Mouse (Mus musculus) heart, embryonic 12.5 days (tissue): ENCODE results near the gene Bbs9. TPM values are rescaled to one million over a fixed set of nuclear protein-coding genes. Genes with fewer than 3 reads are reported as not detected.

Experiments used
- ATAC-seq: fragments of 200-750 bp; cut with Nextera tagmentation; 2 replicates; pipeline ENCODE4 v1.8.0; 2017; ENCODE audit warnings: moderate TSS enrichment, moderate library complexity; ENCODE audit not compliant: insufficient number of reproducible peaks, low FRiP score
- H3K27ac ChIP-seq: fragments of 300-500 bp; sonication (generic); 2 replicates; pipeline ENCODE4 v1.5.1; 2016; ENCODE audit warnings: mild to moderate bottlenecking, moderate library complexity; ENCODE audit not compliant: poor library complexity, severe bottlenecking
- H3K27me3 ChIP-seq: fragments of 300-500 bp; sonication (generic); replicated peaks from 2 replicates; pipeline ENCODE4 v1.6.1; 2016; ENCODE audit warnings: mild to moderate bottlenecking, moderate library complexity
- H3K36me3 ChIP-seq: fragments of 300-500 bp; sonication (generic); 2 replicates; pipeline ENCODE4 v1.6.1; 2016; ENCODE audit warnings: mild to moderate bottlenecking, moderate library complexity
- H3K4me1 ChIP-seq: fragments of 300-500 bp; sonication (generic); replicated peaks from 2 replicates; pipeline ENCODE4 v1.6.1; 2016; ENCODE audit warnings: mild to moderate bottlenecking
- H3K4me2 ChIP-seq: fragments of 300-500 bp; sonication (generic); 2 replicates; pipeline ENCODE4 v1.6.1; 2016; ENCODE audit warnings: mild to moderate bottlenecking, moderate library complexity
- H3K4me3 ChIP-seq: fragments of 300-500 bp; sonication (generic); 2 replicates; pipeline ENCODE4 v1.5.1; 2016; ENCODE audit warnings: mild to moderate bottlenecking
- H3K9ac ChIP-seq: fragments of 300-500 bp; sonication (generic); 2 replicates; pipeline ENCODE4 v1.6.1; 2016; ENCODE audit warnings: mild to moderate bottlenecking, moderate library complexity
- H3K9me3 ChIP-seq: fragments of 300-500 bp; sonication (generic); replicated peaks from 2 replicates; pipeline ENCODE4 v1.6.1; 2016; ENCODE audit warnings: mild to moderate bottlenecking, moderate library complexity
- WGBS: fragments of 180-500 bp; shearing (Covaris S2); methylation state at CpG from one replicate; pipeline ENCODE4 v1.1.7; 2016; 5-methylcytosine and 5-hydroxymethylcytosine counted together
- polyA plus RNA-seq: library from polyadenylated mRNA; unstranded; fragments of >200 nt; fragmentation: Nextera tagmentation; extraction: Ambion mirVana; gene quantifications from 2 replicates; pipeline ENCODE4 v1.2.1, GENCODE M21; 2016

The Bbs9 gene
- polyA plus RNA-seq, 1 experiment from 2014 or later: 8.0 TPM

- H3K9ac ChIP-seq: no peak overlapping the region
- ATAC-seq: no peak
- no peak overlapping the region for H3K27ac ChIP-seq
- H3K9me3 ChIP-seq: no peaks in the 10 kb centered on the region
- 85% methylated on average over 7 of the region's 7 CpGs for WGBS
- H3K4me2 ChIP-seq: no peak overlapping the region
- H3K4me3 ChIP-seq: no peak overlapping the region
- no peaks in the 10 kb centered on the region for H3K27me3 ChIP-seq
- no peaks in the 10 kb centered on the region for H3K4me1 ChIP-seq
- no peaks in the 10 kb centered on the region for H3K36me3 ChIP-seq
Observed at GRCm38 (mm10) chr9:22777425-22777824, 301.9 kb downstream of the Bbs9 start.

GRCm38 (mm10) chr9:22779631-22780030 lies 304.1 kb downstream of the Bbs9 start:
- no peaks in the 10 kb centered on the region for H3K9me3 ChIP-seq
- 71% methylated on average over 6 of the region's 6 CpGs for WGBS
- no peaks in the 10 kb centered on the region for H3K4me1 ChIP-seq
- no peak overlapping the region for H3K27ac ChIP-seq
- H3K4me2 ChIP-seq: no peak overlapping the region
- ATAC-seq: no peak
- no peaks in the 10 kb centered on the region for H3K27me3 ChIP-seq
- H3K9ac ChIP-seq: no peak overlapping the region
- no peaks in the 10 kb centered on the region for H3K36me3 ChIP-seq
- no peak overlapping the region for H3K4me3 ChIP-seq

- 51% methylated on average over 4 of the region's 4 CpGs for WGBS
- Histone ChIP-seq H3K9ac (no peak overlapping the region), H3K4me1 (peaks cover 7% of the 10 kb centered on the region), H3K4me3 (no peak overlapping the region), H3K36me3 (no peaks in the 10 kb centered on the region), H3K27me3 (no peaks in the 10 kb centered on the region), H3K9me3 (no peaks in the 10 kb centered on the region), H3K4me2 (no peak overlapping the region), H3K27ac (no peak overlapping the region)
- ATAC-seq: no peak
Observed at GRCm38 (mm10) chr9:22786006-22786405, 310.5 kb downstream of the Bbs9 start.

GRCm38 (mm10) chr9:22788423-22788822 lies 312.9 kb downstream of the Bbs9 start:
- ATAC-seq: no peak
- H3K9ac ChIP-seq: no peak overlapping the region

GRCm38 (mm10) chr9:22788850-22789249 lies 313.3 kb downstream of the Bbs9 start:
- Histone ChIP-seq H3K27me3 (no peaks in the 10 kb centered on the region), H3K9ac (no peak overlapping the region), H3K4me1 (peaks cover 7% of the 10 kb centered on the region), H3K4me3 (no peak overlapping the region), H3K36me3 (no peaks in the 10 kb centered on the region), H3K4me2 (no peak overlapping the region), H3K27ac (no peak overlapping the region), H3K9me3 (no peaks in the 10 kb centered on the region)
- 81% methylated on average over 4 of the region's 4 CpGs for WGBS
- no peak for ATAC-seq

More at GRCm38 (mm10) chr9:22788423-22788822, 312.9 kb downstream of the Bbs9 start:
- Histone ChIP-seq H3K27me3 (no peaks in the 10 kb centered on the region), H3K27ac (no peak overlapping the region), H3K4me3 (no peak overlapping the region), H3K4me1 (peaks cover 7% of the 10 kb centered on the region), H3K9me3 (no peaks in the 10 kb centered on the region), H3K4me2 (no peak overlapping the region), H3K36me3 (no peaks in the 10 kb centered on the region)
- 92% methylated on average over 4 of the region's 4 CpGs for WGBS

- Histone ChIP-seq H3K9me3 (no peaks in the 10 kb centered on the region), H3K4me3 (no peak overlapping the region), H3K36me3 (no peaks in the 10 kb centered on the region), H3K4me1 (peaks cover 7% of the 10 kb centered on the region), H3K27me3 (no peaks in the 10 kb centered on the region), H3K9ac (no peak overlapping the region), H3K27ac (no peak overlapping the region), H3K4me2 (no peak overlapping the region)
- ATAC-seq: no peak
- WGBS: 75% methylated on average over 9 of the region's 9 CpGs
Observed at GRCm38 (mm10) chr9:22789380-22790168, 314.1 kb downstream of the Bbs9 start.

- 84% methylated on average over 5 of the region's 5 CpGs for WGBS
- H3K9me3 ChIP-seq: no peaks in the 10 kb centered on the region
- no peak overlapping the region for H3K4me2 ChIP-seq
- no peaks in the 10 kb centered on the region for H3K27me3 ChIP-seq
- H3K27ac ChIP-seq: no peak overlapping the region
- no peak overlapping the region for H3K9ac ChIP-seq
- ATAC-seq: no peak
- H3K4me3 ChIP-seq: no peak overlapping the region
- no peaks in the 10 kb centered on the region for H3K36me3 ChIP-seq
- peaks cover 2% of the 10 kb centered on the region for H3K4me1 ChIP-seq
Observed at GRCm38 (mm10) chr9:22791208-22791607, 315.7 kb downstream of the Bbs9 start.

GRCm38 (mm10) chr9:22791750-22792149 lies 316.2 kb downstream of the Bbs9 start:
- Histone ChIP-seq H3K9ac (no peak overlapping the region), H3K4me1 (no peaks in the 10 kb centered on the region; the same call in 1 of the 2 replicates), H3K4me2 (no peak overlapping the region), H3K36me3 (no peaks in the 10 kb centered on the region), H3K9me3 (no peaks in the 10 kb centered on the region), H3K27ac (no peak overlapping the region), H3K4me3 (no peak overlapping the region), H3K27me3 (no peaks in the 10 kb centered on the region)
- ATAC-seq: no peak
- 81% methylated on average over 9 of the region's 9 CpGs for WGBS

GRCm38 (mm10) chr9:22793698-22794097 lies 318.2 kb downstream of the Bbs9 start:
- Histone ChIP-seq H3K9me3 (no peaks in the 10 kb centered on the region), H3K27ac (no peak overlapping the region), H3K27me3 (no peaks in the 10 kb centered on the region), H3K4me3 (no peak overlapping the region), H3K4me1 (no peaks in the 10 kb centered on the region; the same call in 1 of the 2 replicates), H3K36me3 (no peaks in the 10 kb centered on the region), H3K4me2 (no peak overlapping the region), H3K9ac (no peak overlapping the region)
- ATAC-seq: no peak
- WGBS: 56% methylated on average over 7 of the region's 7 CpGs

GRCm38 (mm10) chr9:22800675-22801074 lies 325.2 kb downstream of the Bbs9 start:
- Histone ChIP-seq H3K36me3 (no peaks in the 10 kb centered on the region), H3K9ac (no peak overlapping the region), H3K27ac (no peak overlapping the region), H3K4me2 (no peak overlapping the region), H3K4me3 (no peak overlapping the region), H3K27me3 (no peaks in the 10 kb centered on the region), H3K9me3 (no peaks in the 10 kb centered on the region), H3K4me1 (no peaks in the 10 kb centered on the region)
- no peak for ATAC-seq
- 64% methylated on average over 7 of the region's 7 CpGs for WGBS

- Histone ChIP-seq H3K9me3 (no peaks in the 10 kb centered on the region), H3K27me3 (no peaks in the 10 kb centered on the region), H3K4me2 (no peak overlapping the region), H3K4me1 (peaks cover 10% of the 10 kb centered on the region; the same call in 1 of the 2 replicates), H3K9ac (no peak overlapping the region), H3K27ac (no peak overlapping the region), H3K36me3 (no peaks in the 10 kb centered on the region), H3K4me3 (no peak overlapping the region)
- WGBS: 54% methylated on average over 1 of the region's 1 CpGs
- ATAC-seq: no peak
Observed at GRCm38 (mm10) chr9:22805981-22806380, 330.5 kb downstream of the Bbs9 start.

- Histone ChIP-seq H3K4me2 (no peak overlapping the region), H3K36me3 (no peaks in the 10 kb centered on the region), H3K4me3 (no peak overlapping the region), H3K9ac (no peak overlapping the region), H3K27me3 (no peaks in the 10 kb centered on the region), H3K27ac (no peak overlapping the region), H3K9me3 (no peaks in the 10 kb centered on the region), H3K4me1 (peaks cover 10% of the 10 kb centered on the region; the same call in 1 of the 2 replicates)
- WGBS: 33% methylated on average over 5 of the region's 5 CpGs
- ATAC-seq: no peak
Observed at GRCm38 (mm10) chr9:22806494-22806893, 331.0 kb downstream of the Bbs9 start.
